Mouse (Mus musculus) WW6 (cell line): ENCODE measurements around the gene 1700008P02Rik.
"Not testable (repeated sequence)": the region's sequence is repeated elsewhere in the genome, so short reads cannot be mapped to it uniquely, and the experiment has no call there.

ENCODE experiments used
- DNase-seq: peaks from one replicate; pipeline ENCODE4 v3.0.0-alpha.2; 2013; ENCODE audit warnings: low read depth, low spot score

Gene 1700008P02Rik

GRCm38 (mm10) chr3:6620343-6620742 lies at the start of gene 1700008P02Rik:
Gene 1700008P02Rik, minus strand, starts transcription at chr3:6620443.
- no peak for DNase-seq

GRCm38 (mm10) chr3:6649411-6649810 lies 29.2 kb upstream of the 1700008P02Rik start:
- DNase-seq: no peak

- not testable (repeated sequence) for DNase-seq
Observed at GRCm38 (mm10) chr3:6638151-6638550, 17.9 kb upstream of the 1700008P02Rik start.

GRCm38 (mm10) chr3:6634256-6634655 lies 14.0 kb upstream of the 1700008P02Rik start:
- no peak for DNase-seq

- DNase-seq: no peak
Observed at GRCm38 (mm10) chr3:6617881-6618280, 2.4 kb downstream of the 1700008P02Rik start.
